Mouse (Mus musculus): Measurements from ENCODE around the gene Polr2c.
"Not testable (repeated sequence)": the region's sequence is repeated elsewhere in the genome, so short reads cannot be mapped to it uniquely, and the experiment has no call there.

Polr2c gene

DNA sequence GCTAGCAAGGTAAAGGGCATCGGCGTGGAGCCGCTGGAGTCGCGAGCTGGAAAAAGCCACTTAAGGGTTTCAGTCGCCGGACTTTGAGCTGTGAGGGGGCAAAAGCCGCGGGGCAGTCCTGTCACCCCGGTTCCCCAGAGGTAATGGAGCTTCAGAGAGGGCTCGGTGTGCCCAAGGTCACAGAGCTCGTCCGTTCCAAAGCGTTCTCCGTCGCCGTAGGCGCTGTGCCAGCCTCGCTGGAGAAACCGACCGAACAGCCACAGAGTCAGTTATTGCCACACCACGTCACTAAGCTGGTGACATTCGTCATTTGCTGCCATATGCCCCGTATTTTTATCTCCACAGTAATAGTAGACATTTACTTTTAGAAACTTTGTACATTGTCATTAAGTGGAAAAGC, 18.6 kb upstream of the Polr2c start:
- DNase-seq (ENCODE audit: low spot score in 2 of 2), result no peak

DNA sequence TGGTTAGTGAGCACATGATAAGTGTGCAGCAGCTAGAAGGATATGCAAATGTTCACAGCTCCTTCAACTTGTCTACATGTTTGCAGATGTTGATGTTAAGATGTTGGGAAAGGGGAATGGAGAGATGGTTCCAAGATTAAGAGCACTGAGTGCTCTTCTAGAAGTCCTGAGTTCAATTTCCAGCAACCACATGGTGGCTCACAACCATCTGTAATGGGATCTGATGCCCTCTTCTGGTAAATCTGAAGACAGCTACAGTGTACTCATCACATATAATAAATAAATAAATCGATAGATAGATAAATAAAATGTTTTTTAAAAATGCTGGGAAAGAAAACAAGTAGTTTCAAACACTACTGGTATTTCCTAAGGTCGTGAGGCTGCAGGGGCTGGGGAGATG, 16.1 kb upstream of the Polr2c start:
- DNase-seq (ENCODE audit: low spot score in 2 of 2), result no peak

DNA sequence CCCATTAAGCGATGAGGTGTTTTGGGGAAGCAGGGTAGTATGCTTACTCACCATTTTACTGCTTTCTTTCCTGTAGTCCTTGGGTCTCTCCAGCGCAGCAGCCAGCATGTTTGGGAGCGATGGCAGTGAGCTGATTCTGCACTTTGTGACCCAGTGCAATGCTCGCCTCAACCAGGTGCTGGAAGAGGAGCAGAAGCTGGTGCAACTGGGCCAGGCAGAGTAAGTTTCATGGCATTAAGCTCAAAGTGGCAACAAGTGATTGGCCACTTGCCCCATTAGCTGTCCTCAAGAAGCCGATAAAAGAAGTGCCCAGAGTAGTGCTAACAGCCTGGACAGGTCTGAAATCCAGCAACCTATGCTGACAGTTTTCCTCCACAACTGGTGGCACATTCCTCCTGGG, 7.2 kb upstream of the Polr2c start:
- DNase-seq (ENCODE audit: low spot score in 2 of 2), result no peak

DNA sequence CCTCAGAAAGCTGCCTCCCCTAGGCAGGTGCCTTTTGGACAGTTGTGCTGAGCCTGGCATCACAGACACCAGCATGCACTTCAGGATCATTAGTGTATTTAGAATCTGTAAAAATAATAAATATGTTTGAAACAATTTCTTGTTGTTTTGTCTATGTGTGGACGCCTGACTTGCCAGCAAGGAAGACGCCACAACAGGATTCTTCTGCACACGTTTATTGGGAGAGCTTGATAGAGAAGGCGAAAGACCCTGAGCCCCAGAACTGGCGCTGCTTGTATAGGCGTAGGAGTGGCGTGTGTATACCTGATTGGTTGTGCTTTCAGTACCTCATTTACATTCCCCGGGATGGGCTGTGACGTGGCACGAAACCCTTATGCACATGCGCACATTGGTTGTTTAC, 2.5 kb upstream of the Polr2c start:
- DNase-seq (ENCODE audit: low spot score in 2 of 2), result not testable (repeated sequence)

DNA sequence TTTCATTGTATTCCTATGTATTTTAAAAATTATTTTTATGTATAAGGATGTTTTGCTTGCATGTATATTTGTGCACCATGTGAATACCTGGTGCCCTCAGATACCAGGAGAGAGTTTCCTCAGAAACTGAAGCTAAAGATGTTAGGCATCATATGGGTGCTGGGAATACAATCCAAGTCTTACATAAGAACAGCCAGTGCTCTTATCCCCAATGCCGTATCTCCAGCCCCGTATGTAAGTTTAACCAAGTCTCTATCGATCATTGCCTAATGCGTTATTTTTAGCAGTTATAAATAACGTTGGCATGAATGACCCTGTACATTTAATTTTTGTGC, 272 bp upstream of the Polr2c start:
- DNase-seq (ENCODE audit: low spot score in 2 of 2), result no peak

DNA sequence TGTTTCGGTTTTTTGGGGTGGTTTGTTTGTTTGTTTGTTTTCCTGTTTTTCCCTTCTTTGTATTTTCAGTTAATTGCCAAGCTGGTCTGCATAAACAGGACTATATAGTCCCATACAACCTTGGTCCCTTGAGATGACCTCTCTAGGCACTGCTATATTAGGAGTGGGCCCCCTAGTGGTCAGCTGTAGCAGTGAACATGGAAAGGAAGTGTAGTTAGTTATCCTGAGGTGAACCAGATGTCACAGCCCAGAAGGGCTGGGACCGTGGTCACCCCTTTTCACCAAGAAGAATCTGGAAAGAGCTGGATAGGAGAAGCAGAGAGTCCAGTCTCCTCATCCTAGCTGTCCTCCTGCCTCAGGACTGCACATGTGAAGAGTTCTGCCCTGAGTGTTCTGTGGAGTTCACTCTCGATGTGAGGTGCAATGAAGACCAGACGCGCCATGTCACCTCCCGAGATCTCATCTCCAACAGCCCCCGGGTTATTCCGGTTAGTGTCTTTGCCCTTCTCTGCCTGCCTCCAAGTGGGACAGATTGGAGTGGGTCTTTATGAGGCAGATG, 4.2 kb downstream of the Polr2c start:
- DNase-seq (ENCODE audit: low spot score in 2 of 2), result no peak

DNA sequence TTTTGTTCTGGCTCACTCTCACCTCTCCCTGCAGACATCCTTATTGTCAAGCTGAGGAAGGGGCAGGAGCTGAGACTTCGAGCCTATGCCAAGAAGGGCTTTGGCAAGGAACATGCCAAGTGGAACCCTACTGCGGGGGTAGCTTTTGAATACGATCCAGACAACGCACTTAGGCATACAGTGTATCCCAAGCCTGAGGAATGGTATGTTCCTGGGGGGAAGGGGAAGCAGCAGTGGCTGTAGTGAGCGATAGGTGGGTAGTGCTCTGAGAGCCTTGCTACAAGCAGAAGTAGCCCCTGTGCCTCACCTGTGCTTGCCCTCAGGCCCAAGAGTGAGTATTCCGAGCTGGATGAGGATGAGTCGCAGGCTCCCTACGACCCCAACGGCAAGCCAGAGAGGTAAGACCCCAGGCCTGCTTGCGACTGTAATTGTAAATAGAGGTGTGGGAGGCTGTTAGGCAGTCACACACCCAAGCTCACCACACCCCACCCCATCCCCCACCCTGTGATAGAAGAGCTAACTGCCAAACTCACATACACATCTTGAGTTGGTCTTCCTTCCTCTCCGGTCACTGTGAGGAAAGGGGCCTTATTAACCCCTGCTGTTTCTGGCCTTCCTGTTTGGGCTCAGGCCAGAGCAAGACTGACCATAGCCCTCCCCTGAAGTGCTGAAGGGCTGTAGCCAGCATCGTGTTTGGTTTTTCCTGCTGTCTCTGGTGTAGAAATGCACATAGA, 5.4 kb downstream of the Polr2c start:
- no peak for DNase-seq (ENCODE audit: low spot score in 2 of 2)

DNA sequence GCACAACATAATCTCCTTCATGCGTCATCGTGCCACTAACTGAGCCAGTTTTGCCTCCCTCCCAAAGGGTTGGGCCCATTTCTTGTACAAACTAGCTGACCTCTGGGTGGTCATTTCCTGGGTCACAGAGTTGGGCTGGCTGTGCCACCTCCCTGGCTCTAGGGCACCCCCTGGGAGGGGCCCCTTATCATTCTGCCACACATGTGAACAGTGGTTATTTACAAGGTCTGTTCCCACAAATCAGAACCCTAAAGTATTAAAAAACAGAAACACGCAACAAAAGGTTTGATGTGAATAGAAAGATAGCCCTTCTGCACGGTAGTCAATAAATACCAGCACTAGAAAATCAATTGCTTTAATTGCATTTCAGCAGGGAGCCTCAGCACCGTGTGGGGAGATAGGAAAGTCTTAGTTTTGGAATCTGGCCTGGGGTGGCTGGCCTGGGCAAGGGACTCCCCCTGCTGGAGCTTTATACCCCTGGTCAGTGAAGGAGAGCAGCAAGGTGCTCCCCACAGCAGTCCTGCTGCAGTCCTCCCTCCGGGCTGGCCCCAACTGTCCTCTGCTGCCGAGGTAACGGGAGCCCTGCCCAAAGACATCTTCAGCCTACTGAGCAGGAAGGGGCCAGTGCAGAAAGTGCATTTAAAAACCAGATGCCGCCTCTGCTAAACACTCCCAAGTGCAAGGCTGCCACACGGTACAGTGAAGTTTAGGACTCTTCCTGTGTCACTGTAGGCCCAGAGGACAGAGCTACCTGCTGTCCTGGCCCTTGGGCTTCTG, 6.8 kb downstream of the Polr2c start:
- no peak for DNase-seq (ENCODE audit: low spot score in 2 of 2)

DNA sequence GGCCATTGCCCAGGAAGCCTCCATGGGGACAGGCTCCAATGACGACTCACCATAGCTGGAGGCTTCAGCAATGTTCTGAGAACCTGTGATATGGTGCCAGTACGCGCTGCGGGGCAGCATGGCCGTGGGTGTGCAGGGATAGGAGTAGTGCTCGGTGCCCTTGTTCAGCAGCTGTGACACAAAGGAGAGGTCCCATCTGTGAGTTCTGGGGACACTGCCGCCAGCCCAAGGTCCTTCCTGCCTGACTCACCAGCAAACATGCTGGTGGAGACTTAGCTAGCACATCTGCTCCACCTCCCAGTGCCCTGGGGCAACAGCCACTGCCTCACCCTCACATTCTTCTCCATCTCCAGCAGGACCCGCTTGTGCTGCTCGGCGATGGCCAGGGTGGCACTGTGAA, 8.0 kb downstream of the Polr2c start:
- no peak for DNase-seq (ENCODE audit: low spot score in 2 of 2)

DNA sequence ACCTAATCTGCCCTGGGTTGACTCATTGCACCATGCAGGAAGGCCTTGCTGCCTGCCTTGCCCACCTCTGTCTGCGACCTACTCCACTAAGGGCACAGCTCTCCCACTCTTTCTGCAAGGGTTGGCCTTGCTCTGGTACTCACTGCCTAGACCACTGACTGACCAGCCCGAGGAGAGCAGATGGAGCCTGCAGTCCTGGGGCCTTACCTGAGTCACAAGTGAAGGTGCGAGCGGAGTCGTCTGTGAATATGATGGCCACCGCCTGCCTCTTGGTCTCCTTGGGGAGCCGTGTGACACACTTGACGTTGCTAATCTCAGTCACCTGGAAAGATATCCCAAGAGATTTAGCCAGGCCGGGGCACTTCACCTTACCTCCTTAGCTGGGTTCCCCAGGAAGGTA, 9.7 kb downstream of the Polr2c start:
- no peak for DNase-seq (ENCODE audit: low spot score in 2 of 2)

DNA sequence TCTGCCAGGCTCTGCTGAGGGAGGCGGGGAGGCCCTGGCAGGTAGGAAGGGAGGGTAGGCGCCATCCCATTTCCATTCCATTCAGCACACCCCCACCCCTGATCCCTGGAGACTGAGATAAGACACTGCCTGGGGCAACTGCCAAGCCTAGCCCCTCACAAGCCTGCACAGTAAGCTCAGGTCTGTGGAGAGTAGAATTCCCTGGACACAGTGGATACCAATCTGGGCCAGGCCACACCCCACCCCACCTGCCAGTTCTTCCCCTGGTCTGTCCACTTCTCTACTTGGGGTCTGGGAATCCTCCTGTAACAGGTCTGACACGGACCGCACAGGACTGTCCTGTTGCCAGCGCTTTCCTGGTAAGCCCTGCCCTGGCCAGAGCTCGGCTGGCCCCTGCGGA, 11.9 kb downstream of the Polr2c start:
- DNase-seq (ENCODE audit: low spot score in 2 of 2), result no peak

DNA sequence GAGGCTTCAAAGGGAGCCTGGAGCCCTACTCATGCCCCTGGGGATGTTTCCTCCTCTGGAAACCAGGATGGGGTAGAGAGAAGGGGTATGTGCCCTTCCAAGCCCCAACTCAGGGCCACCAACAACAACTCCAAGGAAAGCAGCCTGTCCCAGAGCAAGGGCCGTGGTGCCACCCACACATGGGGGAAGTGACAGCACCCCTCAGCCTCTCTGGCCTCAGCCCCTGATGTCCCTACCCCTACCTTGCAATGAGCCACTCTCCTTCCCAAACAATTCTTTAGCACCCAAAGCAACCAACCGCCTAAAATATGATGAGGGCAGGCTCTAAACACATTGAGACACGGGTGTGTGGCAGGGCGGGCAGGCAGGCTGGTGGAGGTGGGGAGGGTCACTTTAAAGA, 12.8 kb downstream of the Polr2c start:
- no peak for DNase-seq (ENCODE audit: low spot score in 2 of 2)

DNA sequence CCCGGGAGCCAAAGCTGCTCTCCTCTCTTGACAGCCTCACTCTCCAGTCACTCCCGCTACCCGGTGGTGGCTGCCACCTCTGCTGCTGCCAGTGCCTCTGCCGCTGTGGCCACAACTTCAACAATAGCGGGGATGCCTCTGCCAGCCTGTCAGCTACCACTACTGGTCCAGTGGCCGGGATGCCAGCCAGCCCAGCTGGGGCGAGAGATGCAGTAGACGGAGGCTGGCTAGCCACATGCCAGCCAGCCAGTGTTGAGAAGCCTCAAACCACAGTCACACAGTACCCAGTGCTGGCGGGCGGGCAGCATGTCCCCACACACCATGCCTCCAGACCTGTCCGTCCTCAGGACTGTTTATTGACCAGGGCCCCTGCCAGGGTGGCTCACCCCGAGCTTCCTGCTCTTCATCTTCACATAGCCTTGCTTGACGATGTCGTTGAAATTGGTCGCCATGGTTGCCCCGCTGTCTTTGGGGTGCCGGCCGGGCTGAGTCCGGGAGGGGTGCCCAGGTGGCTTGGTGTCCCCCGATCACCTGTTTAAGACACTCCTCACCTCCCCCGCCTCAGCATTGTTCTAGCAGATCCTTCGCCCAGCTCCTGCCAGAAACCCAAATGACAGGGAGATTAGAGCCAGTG, 13.3 kb downstream of the Polr2c start:
- no peak for DNase-seq (ENCODE audit: low spot score in 2 of 2)

DNA sequence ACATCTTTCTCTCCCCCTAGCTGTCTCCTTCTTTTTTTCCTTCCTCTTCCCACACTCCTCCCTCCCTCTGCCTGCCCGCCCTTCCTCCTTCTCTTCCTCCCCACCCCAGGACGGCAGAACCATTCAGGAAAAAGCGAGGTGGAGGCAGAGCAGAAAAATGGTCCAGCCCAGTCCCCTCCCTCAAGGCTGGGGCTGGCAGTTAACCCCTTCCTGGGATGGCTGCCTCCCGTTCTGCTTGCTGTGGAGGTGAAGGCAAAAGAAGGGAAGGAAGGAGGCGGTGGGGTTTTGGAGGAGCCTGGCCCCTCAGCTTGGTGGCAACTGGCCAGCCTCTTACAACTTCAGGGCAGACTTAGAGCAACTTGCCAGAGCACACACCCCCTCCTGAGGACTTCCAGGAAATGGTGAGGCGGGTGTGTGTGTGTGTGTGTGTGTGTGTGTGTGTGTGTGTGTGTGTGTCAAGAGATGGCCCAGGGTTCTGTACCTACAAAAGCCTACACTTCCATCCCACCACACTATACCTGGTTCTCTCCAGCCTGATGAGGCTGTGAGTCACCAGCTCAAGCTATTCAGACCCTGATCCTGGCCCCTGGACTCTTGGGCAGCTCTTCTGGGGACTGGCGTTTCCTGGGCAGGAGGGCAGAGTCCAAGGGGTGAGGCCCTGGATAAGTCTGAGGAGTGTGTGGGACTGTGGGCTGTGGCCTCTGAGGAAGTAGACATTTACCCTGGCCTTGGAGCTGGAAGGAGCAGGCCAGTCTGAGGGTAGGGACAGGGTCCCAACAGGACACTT, 14.1 kb downstream of the Polr2c start:
- DNase-seq (ENCODE audit: low spot score in 2 of 2), result peak; percentile 68 to 71

DNA sequence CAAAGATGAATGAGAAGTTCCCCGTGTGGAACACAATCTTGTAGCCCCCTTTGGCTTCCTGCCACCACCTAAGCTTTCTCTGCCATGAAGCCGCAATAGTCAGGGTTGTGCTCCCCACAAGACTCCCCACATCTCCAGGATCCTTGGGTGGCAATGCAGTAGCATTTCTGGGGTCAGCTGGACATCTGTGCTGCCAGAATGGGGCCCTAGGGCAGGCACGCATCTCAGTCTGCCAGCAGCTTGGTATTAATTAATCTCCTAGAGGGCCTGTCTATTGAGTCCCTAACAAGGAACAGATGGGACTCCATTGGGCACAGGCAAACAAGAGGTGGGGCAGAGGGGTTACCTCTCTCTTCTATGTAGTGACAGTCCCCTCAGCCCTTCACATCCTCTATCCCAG, 14.9 kb downstream of the Polr2c start:
- no peak for DNase-seq (ENCODE audit: low spot score in 2 of 2)

DNA sequence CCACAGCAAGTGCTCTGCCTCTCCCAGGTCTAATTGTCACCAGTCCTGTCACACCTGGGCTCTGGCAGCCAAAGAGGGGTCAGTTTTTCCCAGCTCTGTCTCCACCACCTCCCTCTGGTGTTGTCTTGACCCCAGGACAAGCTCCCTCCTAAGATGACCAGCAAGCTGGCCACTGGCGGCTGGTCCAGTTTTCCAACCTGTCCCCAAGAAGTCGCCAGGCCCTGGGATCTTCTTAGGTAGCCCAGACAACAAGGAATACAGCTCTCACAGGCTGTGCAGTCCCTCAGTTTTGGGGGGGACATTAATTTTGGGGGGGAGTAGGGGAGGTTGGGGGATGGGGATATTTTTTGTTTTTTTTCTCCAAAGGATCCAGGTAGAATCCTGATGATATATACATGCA, 15.3 kb downstream of the Polr2c start:
- no peak for DNase-seq (ENCODE audit: low spot score in 2 of 2)

DNA sequence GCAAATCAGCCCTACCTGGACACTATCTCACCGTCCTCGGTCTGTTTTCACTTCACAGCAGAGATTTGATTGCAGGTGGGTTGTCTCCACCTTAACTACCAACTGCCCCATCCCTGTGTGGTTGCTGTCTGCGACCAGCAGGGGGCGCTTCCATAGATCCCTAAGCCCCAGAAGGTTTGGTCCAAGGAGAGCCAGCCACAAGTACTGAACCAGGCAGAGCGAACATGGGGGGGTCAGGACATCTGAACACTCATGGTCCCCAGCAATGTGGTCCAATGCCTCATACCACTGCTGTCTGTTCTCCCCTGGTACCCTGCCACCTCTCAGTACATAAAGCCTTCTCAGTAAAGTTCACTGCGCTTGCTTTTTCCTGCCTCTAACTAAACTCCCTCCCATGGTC, 17.1 kb downstream of the Polr2c start:
- DNase-seq (ENCODE audit: low spot score in 2 of 2), result peak; percentile 55 to 75

DNA sequence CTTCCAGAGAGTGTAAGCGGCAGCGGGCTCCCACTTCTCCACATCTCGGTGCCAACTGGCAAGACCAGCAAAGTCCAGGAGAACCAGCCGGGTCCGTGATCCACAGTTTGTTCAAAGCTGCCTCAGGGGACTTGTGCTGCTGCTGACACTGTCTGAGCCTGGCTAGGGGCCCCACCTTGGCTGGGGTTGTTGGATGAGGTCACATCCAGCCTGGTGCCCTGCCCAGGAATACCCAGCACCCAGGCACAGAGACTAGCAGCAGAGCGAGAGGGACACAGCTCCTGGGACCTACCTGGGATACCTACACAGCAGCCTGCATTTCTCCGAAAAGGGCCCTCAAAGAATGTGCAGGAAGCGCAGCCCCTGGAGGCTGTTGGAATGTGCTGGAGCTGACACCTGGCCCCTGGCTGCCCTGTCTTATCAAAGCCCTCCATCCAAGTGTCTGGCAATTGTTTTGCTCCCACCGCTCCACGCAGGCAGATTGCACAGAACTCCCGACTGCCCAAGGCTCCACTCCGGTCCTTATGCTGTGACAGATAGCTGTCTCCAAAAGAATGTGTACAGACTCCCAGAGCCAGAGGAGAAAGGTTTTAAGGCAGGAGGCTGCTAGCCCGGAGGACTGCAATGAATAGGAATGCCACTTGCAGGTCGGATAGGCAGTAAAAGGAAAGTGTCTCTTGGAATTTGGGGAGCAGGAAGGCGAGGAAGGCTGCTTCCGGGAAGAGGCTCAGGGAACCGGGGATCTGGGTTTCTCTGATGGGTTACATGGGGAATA, 18.0 kb downstream of the Polr2c start:
- DNase-seq (ENCODE audit: low spot score in 2 of 2), result no peak

DNA sequence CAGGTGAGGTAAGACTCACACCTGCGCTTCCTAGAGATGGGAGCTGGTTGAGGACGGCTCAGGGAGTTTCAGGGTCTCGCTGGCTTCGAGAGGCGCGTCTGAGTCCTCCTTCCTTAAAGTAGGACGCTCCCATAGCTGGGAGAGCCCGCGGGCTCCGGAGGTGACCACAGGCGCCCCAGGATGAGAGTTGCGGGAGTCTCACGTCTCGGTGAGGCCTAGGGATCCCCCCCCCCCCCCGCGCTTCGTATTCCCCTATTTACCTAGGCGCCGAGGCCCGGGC, 18.6 kb downstream of the Polr2c start:
- DNase-seq (ENCODE audit: low spot score in 2 of 2), result no peak

DNA sequence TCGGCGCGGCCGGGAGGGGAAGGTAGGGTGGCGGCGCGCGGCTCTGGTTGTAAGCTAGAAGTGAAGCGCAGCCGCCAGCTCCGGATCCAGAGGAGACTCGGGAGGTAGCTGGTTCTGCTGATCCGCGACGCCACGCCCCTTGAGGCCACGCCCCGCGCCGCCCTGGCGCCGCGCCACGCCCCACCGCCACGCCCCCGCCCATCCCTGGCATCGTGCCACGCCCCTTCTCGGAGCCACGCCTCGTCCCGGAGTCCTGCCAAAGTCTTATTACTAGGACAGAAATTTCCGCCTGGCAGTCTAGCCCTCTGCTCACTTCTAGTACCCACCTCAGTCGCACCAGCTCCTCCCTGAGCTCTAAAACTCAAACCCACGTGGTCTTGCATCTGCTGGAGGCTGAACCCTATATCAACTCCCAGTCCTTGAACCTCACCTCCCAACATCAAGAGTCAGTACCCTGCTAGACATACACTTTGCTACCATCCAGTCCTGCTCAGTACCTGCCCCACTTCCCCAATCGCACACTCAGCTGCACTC, 19.0 kb downstream of the Polr2c start, which contains the start of gene Dok4:
Gene Dok4, minus strand, starts transcription at position 134 of the 534 bp plus-strand sequence.
- DNase-seq (ENCODE audit: low spot score in 2 of 2), result peak; percentile 86 to 94

DNA sequence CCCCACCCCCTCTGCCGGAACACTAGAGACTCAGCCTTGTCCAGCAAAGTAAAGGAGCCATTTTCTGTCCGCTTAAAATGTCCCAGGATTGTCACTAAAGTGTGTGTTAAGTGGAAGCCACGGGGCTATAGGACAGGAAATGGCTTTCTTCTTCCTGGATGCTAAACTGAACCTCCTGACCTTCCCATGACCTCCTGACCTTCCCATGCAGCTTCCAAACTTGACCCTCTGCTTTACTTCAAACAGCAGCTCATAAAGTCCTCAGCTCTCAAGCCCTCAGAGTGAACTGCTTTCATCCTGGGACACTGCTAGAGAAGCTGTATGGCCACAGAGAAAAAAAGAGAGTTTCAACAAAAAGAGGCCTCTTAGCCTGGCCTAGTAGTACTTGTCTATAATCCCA, 19.6 kb downstream of the Polr2c start:
- no peak for DNase-seq (ENCODE audit: low spot score in 2 of 2)

All from urinary bladder, postnatal 4 days (tissue).